ENCODE assay signal across 25 mouse cellular contexts in genomic region chr10:61911770-61912169, GRCm38 (mm10).
"Had no signal": no experiment of that assay in that cellular context is flagged by ENCODE, and none has a peak within 500 bp of the region (broad histone marks: within the 10 kb centered on the region; RNA-seq: fewer than 3 reads in every experiment).

No protein-coding gene starts in this region.

- H3K4me2 ChIP-seq: heart, embryonic 11.5 days; heart, embryonic 13.5 days; heart, embryonic 15.5 days; hindbrain, embryonic 13.5 days; hindbrain, embryonic 15.5 days; limb, embryonic 13.5 days; limb, embryonic 15.5 days; liver, embryonic 12.5 days had no signal

- H3K27me3 ChIP-seq: heart, embryonic 13.5 days; heart, embryonic 15.5 days; hindbrain, embryonic 13.5 days; hindbrain, embryonic 15.5 days; limb, embryonic 13.5 days; limb, embryonic 15.5 days; liver, embryonic 12.5 days had no signal

- H3K4me3 ChIP-seq: gastrocnemius, adult 2 months; heart, adult 2 months; heart, embryonic 13.5 days; heart, embryonic 15.5 days; hindbrain, embryonic 13.5 days; hindbrain, embryonic 15.5 days; limb, embryonic 13.5 days; limb, embryonic 15.5 days; liver, embryonic 12.5 days had no signal

- H3K36me3 ChIP-seq: hindbrain, embryonic 13.5 days; hindbrain, embryonic 15.5 days; limb, embryonic 13.5 days; limb, embryonic 15.5 days; liver, embryonic 12.5 days had no signal

- H3K4me1 ChIP-seq: hindbrain, embryonic 13.5 days; hindbrain, embryonic 15.5 days; limb, embryonic 15.5 days; liver, embryonic 12.5 days had no signal

- H3K9ac ChIP-seq: forebrain, postnatal 0 days; heart, embryonic 13.5 days; heart, embryonic 15.5 days; hindbrain, embryonic 13.5 days; hindbrain, embryonic 15.5 days; limb, embryonic 13.5 days; limb, embryonic 15.5 days; liver, embryonic 12.5 days; liver, embryonic 14.5 days had no signal

- DNase-seq: forebrain, postnatal 0 days; gastrocnemius, adult 2 months; gastrocnemius, postnatal 14 days; gastrocnemius, postnatal 36 days; heart, adult 11 months; heart, adult 2 months; heart, postnatal 14 days; heart, postnatal 36 days; kidney, adult 11 months; kidney, adult 2 months; kidney, postnatal 36 days; layer of hippocampus, adult 9-11 months; layer of hippocampus, postnatal 36 days; left cerebral cortex, postnatal 4 days had no signal

- H3K27ac ChIP-seq: gastrocnemius, adult 2 months; heart, adult 2 months; heart, embryonic 13.5 days; heart, embryonic 15.5 days; hindbrain, embryonic 13.5 days; hindbrain, embryonic 15.5 days; hindbrain, postnatal 0 days; limb, embryonic 13.5 days; limb, embryonic 15.5 days; liver, embryonic 12.5 days; liver, embryonic 14.5 days had no signal

- ATAC-seq: forebrain, postnatal 0 days; hindbrain, postnatal 0 days; intestine, embryonic 16.5 days; liver, embryonic 12.5 days had no signal

- H3K9me3 ChIP-seq: heart, embryonic 15.5 days; hindbrain, embryonic 15.5 days; limb, embryonic 15.5 days had no signal
